Mouse (Mus musculus): ENCODE measurements at regions not wholly inside any gene's neighbourhood (a gene's known extent, or its start where the extent isn't known, plus 50 kb on each side); places are given as distances from the start of the nearest gene placed in this dataset.

- in situ Hi-C loops (cut with MboI; ENCODE audit: unreplicated experiment in 2 of 2): loop anchor here (5.0 to 25.0 kb wide), 7 partner anchors 171 to 922 kb away; partner anchors contain the start of gene Mid1ip1 (in 1 of the 2)
These were observed 306.2 kb downstream of the H2al1j start for GRCm38 (mm10) chrX:11633823-11634222.

GRCm38 (mm10) chrX:11644484-11644883, 316.9 kb downstream of the H2al1j start:
- in situ Hi-C loops (cut with MboI; ENCODE audit: unreplicated experiment in 2 of 2): loop anchor here (5.0 to 25.0 kb wide), 6 partner anchors 110 to 932 kb away; partner anchors contain the start of gene Mid1ip1 (in 1 of the 2)

GRCm38 (mm10) chrX:11646681-11647526, 319.3 kb downstream of the H2al1j start:
- in situ Hi-C loops (cut with MboI; ENCODE audit: unreplicated experiment in 2 of 2): loop anchor here (10.0 to 25.0 kb wide), 4 partner anchors 108 to 935 kb away; partner anchors contain the start of gene Mid1ip1 (in 1 of the 2)

GRCm38 (mm10) chrX:11647527-11647836, 319.9 kb downstream of the H2al1j start:
- in situ Hi-C loops (cut with MboI; ENCODE audit: unreplicated experiment in 2 of 2): loop anchor here (10.0 to 25.0 kb wide), 4 partner anchors 107 to 935 kb away; partner anchors contain the start of gene Mid1ip1 (in 1 of the 2)

- in situ Hi-C loops (cut with MboI; ENCODE audit: unreplicated experiment in 2 of 2): loop anchor here in 1 of 2 experiments (10.0 kb wide), 1 partner anchor 91 kb away; no protein-coding TSS in a partner anchor
These were observed 325.7 kb downstream of the H2al1j start for GRCm38 (mm10) chrX:11653336-11653735.

GRCm38 (mm10) chrX:11654976-11655375, 327.4 kb downstream of the H2al1j start:
- in situ Hi-C loops (cut with MboI; ENCODE audit: unreplicated experiment in 2 of 2): loop anchor here in 1 of 2 experiments (10.0 kb wide), 1 partner anchor 90 kb away; no protein-coding TSS in a partner anchor

- in situ Hi-C loops (cut with MboI; ENCODE audit: unreplicated experiment in 2 of 2): loop anchor here in 1 of 2 experiments (10.0 kb wide), 1 partner anchor 89 kb away; no protein-coding TSS in a partner anchor
These were observed 327.8 kb downstream of the H2al1j start for GRCm38 (mm10) chrX:11655466-11655865.

GRCm38 (mm10) chrX:11657606-11658254, 330.1 kb downstream of the H2al1j start:
- in situ Hi-C loops (cut with MboI; ENCODE audit: unreplicated experiment in 2 of 2): loop anchor here in 1 of 2 experiments (10.0 kb wide), 1 partner anchor 87 kb away; no protein-coding TSS in a partner anchor

GRCm38 (mm10) chrX:11663187-11663829, 335.7 kb downstream of the H2al1j start:
- in situ Hi-C loops (cut with MboI; ENCODE audit: unreplicated experiment in 2 of 2): no loop called here

GRCm38 (mm10) chrX:11664330-11665061, 336.9 kb downstream of the H2al1j start:
- in situ Hi-C loops (cut with MboI; ENCODE audit: unreplicated experiment in 2 of 2): no loop called here

GRCm38 (mm10) chrX:11665077-11665974, 337.7 kb downstream of the H2al1j start:
- in situ Hi-C loops (cut with MboI; ENCODE audit: unreplicated experiment in 2 of 2): no loop called here

GRCm38 (mm10) chrX:11666517-11666916, 338.9 kb downstream of the H2al1j start:
- in situ Hi-C loops (cut with MboI; ENCODE audit: unreplicated experiment in 2 of 2): no loop called here

- in situ Hi-C loops (cut with MboI; ENCODE audit: unreplicated experiment in 2 of 2): no loop called here
These were observed 344.2 kb downstream of the H2al1j start for GRCm38 (mm10) chrX:11671805-11672204.

GRCm38 (mm10) chrX:11678086-11678485, 350.5 kb downstream of the H2al1j start:
- in situ Hi-C loops (cut with MboI; ENCODE audit: unreplicated experiment in 2 of 2): no loop called here

- in situ Hi-C loops (cut with MboI; ENCODE audit: unreplicated experiment in 2 of 2): no loop called here
These were observed 353.7 kb downstream of the H2al1j start for GRCm38 (mm10) chrX:11681274-11681673.

- in situ Hi-C loops (cut with MboI; ENCODE audit: unreplicated experiment in 2 of 2): no loop called here
These were observed 362.4 kb downstream of the H2al1j start for GRCm38 (mm10) chrX:11689989-11690405.

GRCm38 (mm10) chrX:11690446-11690845, 362.8 kb downstream of the H2al1j start:
- in situ Hi-C loops (cut with MboI; ENCODE audit: unreplicated experiment in 2 of 2): no loop called here

- in situ Hi-C loops (cut with MboI; ENCODE audit: unreplicated experiment in 2 of 2): no loop called here
These were observed 363.4 kb downstream of the H2al1j start for GRCm38 (mm10) chrX:11691019-11691418.

GRCm38 (mm10) chrX:11696565-11696964, 368.9 kb downstream of the H2al1j start:
- in situ Hi-C loops (cut with MboI; ENCODE audit: unreplicated experiment in 2 of 2): no loop called here
